Mouse (Mus musculus): Measurements from ENCODE around the gene Pikfyve.
"Not testable (repeated sequence)": the region's sequence is repeated elsewhere in the genome, so short reads cannot be mapped to it uniquely, and the experiment has no call there.

Gene Pikfyve

DNA sequence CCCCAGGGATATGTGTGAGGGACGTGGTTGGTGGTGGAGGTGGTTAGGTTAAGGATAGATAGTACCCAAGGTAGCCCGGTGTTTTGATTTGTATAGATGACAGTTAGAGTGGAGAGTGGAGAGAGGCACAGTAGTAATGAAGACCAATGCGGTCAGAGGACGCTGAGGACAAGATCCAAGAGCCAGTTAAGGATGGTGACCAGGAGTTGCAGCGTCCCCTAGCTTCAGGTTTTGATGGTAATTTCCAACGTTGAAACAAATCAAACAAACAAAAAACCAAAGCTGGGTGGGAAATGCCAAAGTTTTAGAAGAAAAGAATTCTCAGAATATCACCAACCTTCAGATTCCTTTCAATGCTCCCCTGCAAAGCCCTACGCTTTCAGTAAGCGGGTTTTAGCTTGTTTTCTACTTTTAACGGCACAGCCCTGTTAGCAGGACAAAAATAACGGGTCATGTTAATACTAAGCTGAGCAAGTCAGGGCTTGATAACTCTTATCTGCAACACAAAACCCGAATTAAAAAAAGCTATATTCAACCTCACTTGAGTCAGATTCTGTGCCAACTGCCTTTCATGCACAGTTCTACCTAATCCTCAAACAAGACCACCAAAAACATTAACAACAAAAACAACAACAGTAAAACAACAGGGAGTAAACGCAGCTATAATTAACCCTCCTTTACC is 818 bp upstream of the Pikfyve start:
- DNase-seq, result peak; percentile 39 to 61

DNA sequence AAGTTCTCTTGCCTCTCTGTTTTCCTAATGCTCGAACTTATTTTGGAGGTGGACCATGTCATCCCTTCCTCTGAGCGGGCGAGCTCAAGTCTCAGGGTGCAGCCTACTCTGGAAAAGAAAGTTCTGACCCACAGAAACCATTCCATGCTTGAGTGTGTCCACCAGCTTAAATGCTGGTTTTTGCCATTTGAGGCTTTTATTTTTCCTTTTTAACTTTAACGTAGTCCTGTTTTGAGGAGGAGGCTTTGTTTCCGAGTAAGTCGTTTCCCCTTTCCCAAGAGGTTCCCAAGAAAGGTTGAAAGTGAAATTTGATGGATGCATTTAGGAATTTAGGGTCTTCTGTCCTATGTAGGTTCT is 569 bp downstream of the Pikfyve start:
- DNase-seq, result no peak

DNA sequence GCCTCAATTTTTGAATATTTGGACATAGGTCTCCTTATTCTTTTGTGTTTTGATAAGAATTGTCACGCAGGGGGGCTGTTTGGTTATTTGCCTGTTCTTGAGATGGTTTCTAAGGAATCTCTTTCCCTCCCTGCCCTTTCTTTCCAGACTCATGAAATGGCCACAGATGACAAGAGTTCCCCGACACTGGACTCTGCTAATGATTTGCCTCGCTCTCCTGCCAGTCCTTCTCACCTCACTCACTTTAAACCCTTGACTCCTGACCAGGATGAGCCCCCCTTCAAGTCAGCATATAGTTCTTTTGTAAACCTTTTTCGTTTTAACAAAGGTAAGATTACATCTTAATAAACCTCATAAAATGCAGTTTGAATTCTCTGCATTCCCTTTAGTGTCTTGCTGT is 3.7 kb downstream of the Pikfyve start:
- peak; percentile 39 to 54 for DNase-seq

- no peak for DNase-seq
Measured at GRCm38 (mm10) chr1:65193226-65193625, 6.7 kb downstream of the Pikfyve start.

GRCm38 (mm10) chr1:65198425-65198824 is 11.9 kb downstream of the Pikfyve start:
- no peak for DNase-seq

GRCm38 (mm10) chr1:65198861-65199260 is 12.4 kb downstream of the Pikfyve start:
- no peak for DNase-seq

DNA sequence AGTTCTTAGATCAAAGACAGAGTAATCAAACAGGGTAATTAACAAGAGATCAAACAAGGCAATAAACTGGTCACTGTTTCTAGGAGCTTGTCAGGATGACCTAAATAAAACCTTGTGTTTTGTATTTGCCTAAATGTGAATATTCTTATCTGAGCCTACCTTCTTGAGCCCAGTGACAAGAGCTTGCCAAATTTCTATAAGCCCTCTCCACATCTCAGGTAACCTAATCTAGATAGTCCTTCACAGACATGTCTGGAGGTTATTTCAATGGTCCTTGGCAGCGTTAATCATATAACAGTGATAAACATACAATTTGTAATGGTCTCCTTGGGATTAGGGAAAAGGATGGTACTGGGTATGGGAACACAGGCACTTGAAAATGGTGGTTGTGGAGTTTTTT is 17.8 kb downstream of the Pikfyve start:
- DNase-seq, result no peak

DNA sequence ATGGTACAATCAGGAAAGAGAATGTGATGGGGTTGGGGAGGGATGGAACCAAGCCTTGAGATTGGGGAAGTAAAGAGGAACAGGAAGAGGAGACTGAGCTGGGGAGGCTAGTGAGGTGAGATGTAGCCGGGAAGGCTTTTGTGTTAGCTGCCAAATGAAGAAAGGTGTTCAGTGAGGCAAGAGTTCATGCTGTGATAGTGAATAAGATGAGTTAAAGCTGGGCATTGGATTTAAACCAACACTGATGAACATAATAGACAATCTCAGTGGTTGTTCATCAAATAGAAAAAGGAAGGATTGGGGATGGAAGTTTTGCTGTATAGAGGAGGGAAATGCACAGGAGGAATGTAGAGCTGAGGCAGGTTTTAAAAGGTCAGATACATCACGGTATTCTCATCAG is 26.7 kb downstream of the Pikfyve start:
- no peak for DNase-seq

DNA sequence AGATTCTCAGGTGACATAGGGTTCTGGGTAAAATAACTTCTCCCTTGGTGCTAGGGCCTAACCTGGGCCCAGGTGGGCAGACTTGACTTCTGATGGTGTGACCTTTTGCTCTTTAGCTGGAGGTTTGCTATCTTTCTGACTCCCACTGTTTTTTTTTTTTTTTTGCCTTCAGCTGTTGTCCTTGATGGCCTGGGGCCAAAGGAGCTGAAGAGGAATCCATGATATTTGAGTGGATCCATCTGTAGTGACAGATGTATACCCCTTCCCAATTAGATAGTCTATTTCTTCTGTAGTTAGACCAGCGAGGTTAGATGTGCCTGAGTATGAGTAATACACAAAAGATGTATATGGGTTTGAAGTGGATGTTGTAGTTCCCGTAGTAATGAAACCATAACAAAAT is 31.1 kb downstream of the Pikfyve start:
- DNase-seq, result no peak

GRCm38 (mm10) chr1:65217972-65218371 is 31.5 kb downstream of the Pikfyve start:
- DNase-seq, result no peak

DNA sequence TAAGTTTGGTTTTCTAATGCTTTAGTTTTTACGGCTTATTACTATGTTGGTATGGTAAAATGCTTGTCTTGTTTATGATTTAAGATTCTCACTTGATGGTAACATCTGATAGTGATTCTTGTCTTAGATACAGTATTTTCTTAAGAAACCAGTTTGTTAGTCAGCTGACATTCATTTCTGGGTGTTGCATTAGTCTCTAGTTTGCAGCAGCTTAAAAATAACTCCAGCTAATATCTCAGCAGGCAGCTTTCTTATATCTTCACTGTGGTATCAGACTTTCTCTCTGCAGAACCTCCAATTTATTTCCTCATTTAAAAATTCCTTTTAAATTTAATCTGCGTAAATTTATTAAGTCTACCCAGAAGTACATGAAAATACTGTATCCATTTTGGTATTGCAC is 37.2 kb downstream of the Pikfyve start:
- DNase-seq, result no peak

DNA sequence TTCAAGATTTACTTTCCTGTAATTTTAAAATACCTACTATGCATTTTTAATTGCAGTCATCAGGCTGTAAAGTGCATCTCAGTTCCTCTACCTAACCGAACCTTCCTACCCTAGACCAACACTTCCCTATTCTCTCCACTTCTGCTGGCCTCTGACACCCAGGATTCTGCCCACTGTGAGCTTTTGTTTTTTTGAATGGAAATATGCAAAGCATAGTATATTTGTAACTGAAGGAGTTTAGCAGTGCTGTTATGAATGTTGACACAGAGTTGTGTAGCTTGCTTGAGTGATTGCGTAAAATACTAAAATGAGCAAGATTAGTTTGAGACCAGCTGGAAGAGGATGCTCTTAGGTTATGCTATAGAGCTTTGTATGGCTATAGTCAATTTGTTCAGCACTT is 41.2 kb downstream of the Pikfyve start:
- no peak for DNase-seq

DNA sequence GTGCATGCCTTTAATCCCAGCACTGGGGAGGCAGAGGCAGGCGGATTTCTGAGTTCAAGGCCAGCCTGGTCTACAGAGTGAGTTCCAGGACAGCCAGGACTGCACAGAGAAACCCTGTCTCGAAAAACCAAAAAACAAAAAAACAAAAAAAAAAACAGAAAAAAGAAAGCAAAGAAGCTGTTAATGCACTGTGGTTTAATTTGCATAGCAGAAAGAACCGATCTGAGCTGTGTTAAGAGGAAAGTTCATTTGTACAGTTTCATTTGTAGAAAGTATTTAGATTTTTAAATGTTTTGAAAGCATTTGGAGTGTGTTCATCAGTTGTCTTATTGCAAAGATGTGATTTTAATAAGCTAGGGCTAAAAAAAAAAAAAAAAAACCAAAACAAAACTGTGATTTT is 43.3 kb downstream of the Pikfyve start:
- not testable (repeated sequence) for DNase-seq

DNA sequence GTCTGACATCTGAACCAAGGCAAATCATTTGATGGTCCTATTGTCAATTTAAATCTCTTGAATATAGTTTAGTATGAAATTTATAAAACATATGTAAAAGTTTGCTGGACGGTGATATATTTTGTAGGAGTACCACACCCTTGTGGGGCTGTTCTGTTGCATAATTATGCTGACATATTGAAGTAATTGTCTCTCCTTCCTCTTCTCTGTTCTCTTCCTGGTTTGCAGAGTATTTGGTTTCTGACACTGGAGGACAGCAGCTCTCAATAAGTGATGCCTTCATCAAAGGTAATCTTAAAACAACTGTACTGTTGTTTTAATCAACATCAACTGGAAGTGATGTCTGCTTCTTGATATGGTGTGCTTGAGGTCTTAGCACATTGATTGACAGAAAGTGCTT is 44.1 kb downstream of the Pikfyve start:
- no peak for DNase-seq

GRCm38 (mm10) chr1:65237712-65238111 is 51.2 kb downstream of the Pikfyve start:
- no peak for DNase-seq

GRCm38 (mm10) chr1:65245637-65246036 is 59.2 kb downstream of the Pikfyve start:
- DNase-seq, result no peak

DNA sequence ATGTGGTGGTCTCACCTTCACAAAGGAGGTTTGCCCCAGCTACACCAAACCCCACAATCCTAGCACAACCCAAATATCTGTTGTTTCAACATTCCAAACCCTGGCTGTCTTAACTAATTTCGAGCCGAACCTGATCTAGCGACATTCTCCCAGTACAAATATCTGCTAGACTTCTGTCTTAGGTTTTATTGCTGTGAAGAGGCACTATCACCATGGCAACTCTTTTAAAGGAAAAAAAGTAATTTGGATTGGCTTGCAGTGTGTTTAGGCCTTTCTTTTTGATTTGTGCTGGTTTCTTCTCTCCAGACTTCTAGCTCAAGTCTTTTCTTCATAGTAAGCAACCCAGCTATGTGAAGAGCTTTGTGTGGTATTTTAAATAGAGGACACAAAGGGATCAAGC is 94.0 kb downstream of the Pikfyve start:
- DNase-seq, result no peak

GRCm38 (mm10) chr1:65281756-65282155 is 95.3 kb downstream of the Pikfyve start, which contains the start of gene Pth2r:
Gene Pth2r (plus strand): TSS chr1:65282056.
- DNase-seq, result no peak

- DNase-seq, result peak; percentile 46 to 72
Measured at GRCm38 (mm10) chr1:65282766-65283165, 96.3 kb downstream of the Pikfyve start.

DNA sequence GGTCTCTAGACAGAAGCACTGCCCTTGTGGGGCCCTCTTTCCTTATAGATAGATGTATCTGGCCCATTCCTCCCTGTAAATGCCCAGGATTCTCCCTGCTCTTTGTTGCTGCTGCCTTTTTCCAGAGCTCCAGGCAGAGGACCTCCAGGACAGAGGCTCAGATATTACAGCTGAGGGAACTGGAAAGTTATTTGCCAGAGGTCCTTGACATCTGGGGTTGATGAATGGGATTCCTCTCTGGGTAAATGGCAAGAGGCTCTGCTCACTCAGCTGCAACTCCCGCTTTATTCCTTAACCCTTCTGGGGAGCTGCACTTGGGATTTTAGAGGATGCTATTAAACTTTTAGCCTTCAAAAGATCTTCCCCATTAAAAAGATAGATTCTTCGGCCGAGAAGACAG is 122.0 kb downstream of the Pikfyve start:
- DNase-seq, result no peak

DNA sequence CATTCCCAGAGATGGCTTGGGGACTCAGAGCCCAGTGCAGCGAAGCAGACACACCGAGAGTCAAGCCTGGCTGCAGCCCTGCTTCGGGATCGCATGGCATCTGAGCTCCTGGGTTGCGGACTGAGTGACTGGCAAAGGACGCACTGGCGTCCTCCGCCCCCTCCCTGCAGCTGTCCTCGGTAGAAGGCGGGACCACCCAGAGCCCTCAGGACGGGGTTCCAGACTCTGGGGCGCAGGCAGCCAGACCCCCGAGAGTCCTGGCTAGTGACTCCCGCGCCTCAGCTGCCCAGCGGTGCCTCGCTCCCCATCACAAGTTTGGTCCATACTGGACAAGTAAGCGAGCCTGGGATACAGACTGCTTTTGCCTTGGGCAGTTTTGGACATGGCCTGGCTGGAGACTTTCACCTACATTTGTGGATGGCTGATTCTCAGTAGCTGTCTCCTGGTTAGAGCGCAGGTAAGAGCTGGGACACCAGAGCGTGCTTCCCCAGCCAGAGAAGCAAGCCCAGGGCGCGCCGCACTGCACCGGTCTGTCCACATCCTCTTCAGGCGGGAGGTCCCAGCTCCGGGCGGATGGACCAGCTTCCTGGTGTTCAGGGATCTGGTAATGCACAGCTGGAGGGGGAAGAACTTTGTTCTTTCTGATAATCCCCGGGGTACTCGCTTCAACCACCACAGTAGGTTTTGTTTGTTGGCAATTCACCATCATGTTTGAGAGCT is 124.9 kb downstream of the Pikfyve start:
- DNase-seq, result no peak

GRCm38 (mm10) chr1:65312118-65312517 is 125.6 kb downstream of the Pikfyve start:
- DNase-seq, result peak; percentile 24 to 58

DNA sequence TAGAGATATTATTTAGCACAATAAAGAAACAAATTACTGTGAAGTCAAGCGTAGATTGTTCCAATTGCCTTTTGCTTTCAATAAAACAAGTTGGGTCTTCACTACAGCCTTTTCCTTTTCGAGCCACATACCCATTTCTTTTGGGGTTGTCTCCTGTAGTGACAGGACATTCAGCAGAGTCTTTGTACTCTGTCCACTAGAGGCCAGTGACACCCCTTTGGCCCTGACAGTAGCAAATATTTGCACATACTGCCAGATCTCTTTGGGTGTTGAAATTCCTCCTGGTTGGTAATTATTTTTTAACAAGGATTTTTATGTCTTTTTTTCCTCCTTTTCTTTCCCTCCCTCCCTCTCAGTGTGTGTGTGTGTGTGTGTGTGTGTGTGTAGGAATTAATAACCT is 126.4 kb downstream of the Pikfyve start:
- peak in 1 of 2 experiments; percentile 10 for DNase-seq
